35 mouse cellular contexts compared by ENCODE assay signal in the genomic region with DNA sequence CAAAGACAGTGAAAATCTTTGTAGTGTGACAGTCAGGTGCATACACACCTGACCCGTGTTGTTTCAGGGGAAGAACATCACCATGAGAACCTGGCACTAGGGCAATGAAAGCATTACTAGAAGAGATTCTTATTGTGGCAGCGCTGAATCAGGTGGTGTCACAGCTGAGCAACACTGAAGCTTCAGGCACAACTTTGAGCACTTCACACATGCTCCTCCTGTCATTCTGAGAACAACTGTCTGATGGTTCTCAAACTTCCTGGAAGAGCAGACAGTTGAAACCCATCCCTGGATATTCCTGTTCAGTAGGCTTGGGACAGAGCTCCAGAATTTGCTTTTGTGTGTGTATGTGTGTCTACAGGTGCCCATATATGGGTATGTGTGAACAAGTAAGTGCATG.
"Had no signal": no experiment of that assay in that cellular context is flagged by ENCODE, and none has a peak within 500 bp of the region (broad histone marks: within the 10 kb centered on the region; RNA-seq: fewer than 3 reads in every experiment).

No protein-coding gene starts in this region.

- ATAC-seq: hindbrain, embryonic 16.5 days; hindbrain, postnatal 0 days; inflammation-experienced regulatory T-cells, adult 6 months; intestine, embryonic 15.5 days; intestine, embryonic 16.5 days; intestine, postnatal 0 days had no signal

- H3K4me2 ChIP-seq: heart, embryonic 11.5 days; heart, embryonic 12.5 days; heart, embryonic 13.5 days; heart, embryonic 15.5 days; hindbrain, embryonic 12.5 days; hindbrain, embryonic 13.5 days; hindbrain, embryonic 14.5 days; hindbrain, embryonic 15.5 days; intestine, embryonic 15.5 days; kidney, embryonic 15.5 days had no signal

- H3K36me3 ChIP-seq: heart, embryonic 12.5 days; heart, embryonic 13.5 days; heart, embryonic 15.5 days; hindbrain, embryonic 10.5 days; hindbrain, embryonic 12.5 days; hindbrain, embryonic 13.5 days; hindbrain, embryonic 15.5 days; intestine, embryonic 15.5 days; kidney, embryonic 15.5 days had no signal

- H3K4me1 ChIP-seq: hindbrain, embryonic 10.5 days; hindbrain, embryonic 12.5 days; hindbrain, embryonic 13.5 days; hindbrain, embryonic 15.5 days; intestine, embryonic 15.5 days; kidney, embryonic 15.5 days had no signal

- DNase-seq: heart, postnatal 10 days; heart, postnatal 14 days; heart, postnatal 36 days; heart, postnatal 4 days; kidney, adult 11 months; kidney, adult 18-20 months; kidney, adult 2 months; kidney, adult 8-10 months; kidney, adult 9 months; kidney, postnatal 10 days; kidney, postnatal 14 days; kidney, postnatal 25 days; kidney, postnatal 36 days; kidney, postnatal 4 days; layer of hippocampus, adult 9-11 months; layer of hippocampus, postnatal 36 days had no signal

- H3K9me3 ChIP-seq: heart, embryonic 12.5 days; heart, embryonic 13.5 days; heart, embryonic 15.5 days; hindbrain, embryonic 10.5 days; hindbrain, embryonic 12.5 days; hindbrain, embryonic 13.5 days; hindbrain, embryonic 15.5 days; intestine, embryonic 15.5 days; kidney, embryonic 15.5 days had no signal

- H3K4me3 ChIP-seq: heart, embryonic 12.5 days; heart, embryonic 13.5 days; heart, embryonic 15.5 days; hindbrain, embryonic 10.5 days; hindbrain, embryonic 12.5 days; hindbrain, embryonic 13.5 days; hindbrain, embryonic 15.5 days; intestine, embryonic 15.5 days; kidney, embryonic 15.5 days; layer of hippocampus, adult 2 months; left cerebral cortex, adult 2 months had no signal

- H3K27me3 ChIP-seq: heart, embryonic 12.5 days; heart, embryonic 13.5 days; heart, embryonic 15.5 days; hindbrain, embryonic 12.5 days; hindbrain, embryonic 13.5 days; hindbrain, embryonic 15.5 days; intestine, embryonic 15.5 days; kidney, embryonic 15.5 days had no signal

- H3K27ac ChIP-seq: heart, embryonic 13.5 days; heart, embryonic 15.5 days; hindbrain, embryonic 10.5 days; hindbrain, embryonic 12.5 days; hindbrain, embryonic 13.5 days; hindbrain, embryonic 14.5 days; hindbrain, embryonic 15.5 days; hindbrain, postnatal 0 days; intestine, embryonic 15.5 days; kidney, embryonic 15.5 days; kidney, postnatal 0 days; layer of hippocampus, adult 2 months; left cerebral cortex, adult 2 months had no signal
